Mouse (Mus musculus) testis, adult 2 months (tissue): ENCODE measurements around the gene Smim20. TPM values are rescaled to one million over a fixed set of nuclear protein-coding genes. Genes with fewer than 3 reads are reported as not detected.

Source experiments
- H3K27ac ChIP-seq: fragments of 200-500 bp; 2 replicates; pipeline ENCODE4 v1.5.1; 2012; ENCODE audit warnings: low read depth, low read length; ENCODE audit not compliant: control insufficient read depth, insufficient read depth
- H3K27me3 ChIP-seq: fragments of 200-500 bp; 2 replicates; pipeline ENCODE4 v1.6.1; 2012; ENCODE audit warnings: mild to moderate bottlenecking, low read length, moderate library complexity; ENCODE audit not compliant: control insufficient read depth, insufficient read depth
- H3K36me3 ChIP-seq: fragments of 200-500 bp; 2 replicates; pipeline ENCODE4 v1.6.1; 2012; ENCODE audit warnings: mild to moderate bottlenecking, low read length; ENCODE audit not compliant: control insufficient read depth, insufficient read depth
- H3K4me1 ChIP-seq: fragments of 200-500 bp; 2 replicates; pipeline ENCODE4 v1.6.1; 2012; ENCODE audit warnings: low read length; ENCODE audit not compliant: control insufficient read depth, insufficient read depth
- H3K4me3 ChIP-seq: fragments of 200-500 bp; 2 replicates; pipeline ENCODE4 v1.5.1; 2012; ENCODE audit warnings: low read depth, mild to moderate bottlenecking, low read length, moderate library complexity, mixed read lengths; ENCODE audit not compliant: control insufficient read depth
- CTCF ChIP-seq: fragments of 200-500 bp; IDR thresholded peaks from 2 replicates; pipeline ENCODE4 v1.5.1; 2012; ENCODE audit warnings: low read depth, mild to moderate bottlenecking, inconsistent platforms, low read length, moderate library complexity; ENCODE audit not compliant: control insufficient read depth, insufficient read depth, insufficient replicate concordance
- POLR2A ChIP-seq: fragments of 200-500 bp; IDR thresholded peaks from 2 replicates; pipeline ENCODE4 v1.6.1; 2012; ENCODE audit warnings: low read depth, mild to moderate bottlenecking, inconsistent platforms, low read length, moderate library complexity; ENCODE audit not compliant: control insufficient read depth
- polyA plus RNA-seq: library from polyadenylated mRNA; depleted of rRNA; stranded (reverse); fragments of >200 nt; gene quantifications from 2 replicates; pipeline ENCODE4 v1.2.3, GENCODE M21; 2012; rRNA removed

Smim20 gene
- 15.8 and 16.9 TPM in 2 replicates for polyA plus RNA-seq

- TF ChIP-seq CTCF (no peak), POLR2A (peak; percentile 44)
- Histone ChIP-seq H3K27me3 (no peaks in the 10 kb centered on the region), H3K4me1 (peaks cover 12% of the 10 kb centered on the region), H3K4me3 (peak within 1 kb of the TSS; percentile 99), H3K27ac (peak within 1 kb of the TSS; percentile 93), H3K36me3 (no peaks in the 10 kb centered on the region)
Observed at GRCm38 (mm10) chr5:53266931-53267853, at the start of gene Smim20. Gene Smim20, plus strand, starts transcription at chr5:53267083.

DNA sequence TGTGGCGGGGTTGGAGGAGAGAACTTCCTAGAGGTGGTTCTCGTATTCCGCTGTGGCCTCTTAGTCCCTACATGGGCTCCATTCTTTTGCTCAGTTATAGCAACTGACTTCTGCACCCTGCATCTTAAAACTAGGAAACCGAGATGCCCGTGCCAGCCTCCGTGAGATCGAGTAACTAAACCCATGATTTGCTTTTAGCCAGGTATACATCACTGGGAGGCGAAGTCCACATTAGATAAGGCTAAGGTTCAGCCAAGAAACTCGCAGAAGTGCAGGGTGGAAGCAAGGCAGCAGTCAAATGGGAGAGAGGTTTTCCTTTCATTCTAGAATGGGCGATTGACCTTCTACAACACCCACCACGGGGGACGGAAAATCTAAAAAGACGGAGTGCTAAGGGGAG lies 41.4 kb upstream of the Smim20 start:
- TF ChIP-seq CTCF (no peak), POLR2A (no peak)

GRCm38 (mm10) chr5:53230560-53230959 lies 36.3 kb upstream of the Smim20 start:
- TF ChIP-seq POLR2A (no peak), CTCF (no peak)
- Histone ChIP-seq H3K36me3 (no peaks in the 10 kb centered on the region), H3K27ac (no peak overlapping the region), H3K4me3 (no peak overlapping the region), H3K4me1 (no peaks in the 10 kb centered on the region), H3K27me3 (no peaks in the 10 kb centered on the region)

More for the DNA sequence above, 41.4 kb upstream of the Smim20 start:
- Histone ChIP-seq H3K27me3 (no peaks in the 10 kb centered on the region), H3K36me3 (no peaks in the 10 kb centered on the region), H3K4me1 (no peaks in the 10 kb centered on the region), H3K27ac (no peak overlapping the region), H3K4me3 (no peak overlapping the region)

DNA sequence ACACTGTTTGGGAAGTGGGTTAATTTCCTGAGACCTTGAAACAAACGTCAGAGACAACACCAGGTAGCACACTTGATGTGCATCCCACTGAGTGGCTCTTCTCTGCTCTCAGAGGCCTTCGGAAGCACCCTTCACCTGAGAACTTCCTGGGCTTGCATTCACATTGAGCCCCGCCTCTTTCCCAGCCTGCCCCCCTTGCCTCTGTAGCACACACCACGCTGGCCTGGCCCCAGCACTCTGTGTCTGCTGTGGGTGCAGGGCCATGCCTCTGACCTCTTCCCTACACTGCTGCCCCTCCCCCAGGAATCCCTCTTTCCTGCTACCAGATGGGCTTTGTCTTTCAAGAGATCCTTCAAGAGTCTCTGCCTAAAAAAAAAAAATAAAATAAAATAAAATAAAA lies 31.3 kb upstream of the Smim20 start:
- no peak for TF ChIP-seq POLR2A
- Histone ChIP-seq H3K36me3 (no peaks in the 10 kb centered on the region), H3K27ac (no peak overlapping the region), H3K4me3 (no peak overlapping the region), H3K27me3 (no peaks in the 10 kb centered on the region), H3K4me1 (no peaks in the 10 kb centered on the region)

- no peaks in the 10 kb centered on the region for H3K27me3 ChIP-seq
- no peak overlapping the region for H3K4me3 ChIP-seq
- no peaks in the 10 kb centered on the region for H3K36me3 ChIP-seq
- TF ChIP-seq POLR2A (no peak), CTCF (no peak)
- no peak overlapping the region for H3K27ac ChIP-seq
- no peaks in the 10 kb centered on the region for H3K4me1 ChIP-seq
Observed at GRCm38 (mm10) chr5:53236136-53236535, 30.7 kb upstream of the Smim20 start.

- no peak overlapping the region for H3K4me3 ChIP-seq
- no peaks in the 10 kb centered on the region for H3K36me3 ChIP-seq
- no peak for TF ChIP-seq POLR2A
- TF ChIP-seq CTCF = no peak
- H3K27me3 ChIP-seq = no peaks in the 10 kb centered on the region
- H3K4me1 ChIP-seq = no peaks in the 10 kb centered on the region
- no peak overlapping the region for H3K27ac ChIP-seq
Observed at GRCm38 (mm10) chr5:53236749-53237148, 30.1 kb upstream of the Smim20 start.

GRCm38 (mm10) chr5:53238761-53239160 lies 28.1 kb upstream of the Smim20 start:
- TF ChIP-seq POLR2A (no peak), CTCF (no peak)
- Histone ChIP-seq H3K27ac (no peak overlapping the region), H3K4me3 (no peak overlapping the region), H3K36me3 (no peaks in the 10 kb centered on the region), H3K27me3 (no peaks in the 10 kb centered on the region), H3K4me1 (no peaks in the 10 kb centered on the region)

DNA sequence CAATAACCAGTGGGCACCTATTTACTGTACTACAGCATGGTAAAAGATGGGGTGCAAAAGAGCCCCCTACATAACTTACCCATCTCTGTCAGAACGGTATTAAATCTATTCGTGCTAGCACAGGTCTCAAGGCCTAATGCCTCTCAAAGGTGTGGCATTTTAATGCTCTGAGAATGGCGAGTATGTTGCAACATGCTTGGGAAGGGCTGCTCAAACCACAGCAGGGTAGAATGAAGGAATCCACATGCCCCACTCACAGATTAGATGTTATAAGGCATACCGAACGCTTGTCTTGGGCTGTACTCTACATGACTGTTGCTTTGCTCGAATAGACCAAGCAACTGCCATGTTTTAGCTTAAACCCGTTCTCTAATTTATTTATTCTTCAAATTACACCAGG lies 27.7 kb upstream of the Smim20 start:
- no peaks in the 10 kb centered on the region for H3K36me3 ChIP-seq

More for the DNA sequence above, 27.7 kb upstream of the Smim20 start:
- Histone ChIP-seq H3K27ac (no peak overlapping the region), H3K4me3 (no peak overlapping the region), H3K27me3 (no peaks in the 10 kb centered on the region), H3K4me1 (no peaks in the 10 kb centered on the region)
- no peak for TF ChIP-seq CTCF
- TF ChIP-seq POLR2A = no peak
